Mouse (Mus musculus): ENCODE measurements at regions not wholly inside any gene's neighbourhood (a gene's known extent, or its start where the extent isn't known, plus 50 kb on each side); places are given as distances from the start of the nearest gene placed in this dataset.

- DNase-seq (ENCODE audit: low spot score in 2 of 2) = no peak
Measured at GRCm38 (mm10) chr9:71058655-71059054, 106.6 kb upstream of the Lipc start.

- DNase-seq (ENCODE audit: low spot score in 2 of 2) = no peak
Measured at GRCm38 (mm10) chr9:71056836-71057235, 104.8 kb upstream of the Lipc start.

- DNase-seq (ENCODE audit: low spot score in 2 of 2) = no peak
Measured at GRCm38 (mm10) chr9:71043899-71044298, 91.9 kb upstream of the Lipc start.

GRCm38 (mm10) chr9:71035286-71035685 is 83.3 kb upstream of the Lipc start:
- DNase-seq (ENCODE audit: low spot score in 2 of 2) = no peak

- DNase-seq (ENCODE audit: low spot score in 2 of 2) = no peak
Measured at GRCm38 (mm10) chr9:71032156-71032555, 80.1 kb upstream of the Lipc start.

GRCm38 (mm10) chr9:71030203-71030921 is 78.3 kb upstream of the Lipc start:
- no peak for DNase-seq (ENCODE audit: low spot score in 2 of 2)

- no peak for DNase-seq (ENCODE audit: low spot score in 2 of 2)
Measured at GRCm38 (mm10) chr9:71028102-71028501, 76.1 kb upstream of the Lipc start.

GRCm38 (mm10) chr9:71027626-71028025 is 75.6 kb upstream of the Lipc start:
- DNase-seq (ENCODE audit: low spot score in 2 of 2) = no peak

- DNase-seq (ENCODE audit: low spot score in 2 of 2) = no peak
Measured at GRCm38 (mm10) chr9:71025196-71025595, 73.2 kb upstream of the Lipc start.

GRCm38 (mm10) chr9:71018206-71018605 is 66.2 kb upstream of the Lipc start:
- DNase-seq (ENCODE audit: low spot score in 2 of 2) = peak in 1 of 2 experiments; percentile 25

- DNase-seq (ENCODE audit: low spot score in 2 of 2) = no peak
Measured at GRCm38 (mm10) chr9:71017396-71018179, 65.6 kb upstream of the Lipc start.

- DNase-seq (ENCODE audit: low spot score in 2 of 2) = peak; percentile 67 to 72
Measured at GRCm38 (mm10) chr9:71015942-71016341, 63.9 kb upstream of the Lipc start.

GRCm38 (mm10) chr9:71015400-71015799 is 63.4 kb upstream of the Lipc start:
- DNase-seq (ENCODE audit: low spot score in 2 of 2) = no peak

- DNase-seq (ENCODE audit: low spot score in 2 of 2) = peak; percentile 23 to 44
Measured at GRCm38 (mm10) chr9:71012399-71012798, 60.4 kb upstream of the Lipc start.

- no peak for DNase-seq (ENCODE audit: low spot score in 2 of 2)
Measured at GRCm38 (mm10) chr9:71004631-71005030, 52.6 kb upstream of the Lipc start.

Data from right cerebral cortex, adult 2 months (tissue).